Mouse (Mus musculus): ENCODE measurements around the gene Paqr8.

DNA sequence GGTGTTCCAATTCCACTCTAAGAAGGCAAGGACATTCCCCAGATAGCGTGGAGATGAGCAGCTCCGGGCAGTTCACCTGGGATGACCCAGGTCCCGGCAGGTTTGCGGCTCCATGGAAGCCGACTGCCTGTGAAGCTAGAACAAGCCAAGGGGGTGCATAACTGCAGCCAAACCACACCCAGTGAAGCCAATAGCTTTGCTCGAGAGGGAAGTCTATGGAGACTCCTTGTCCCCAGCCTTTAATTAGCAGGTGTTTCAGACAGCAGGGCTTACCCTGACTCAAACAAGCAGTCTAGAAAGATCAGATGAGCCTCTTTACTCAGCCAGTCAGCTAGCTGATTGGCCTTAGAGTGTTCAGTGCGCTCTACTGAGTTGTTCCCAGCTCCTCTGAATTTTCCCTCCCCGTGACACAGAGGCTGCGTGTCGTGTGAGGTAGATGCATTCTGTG, 30.7 kb downstream of the Paqr8 start:
- TF ChIP-seq POLR2A (IDR thresholded peaks at IDR 0.05; ENCODE audit: borderline replicate concordance, extremely low read depth, low read depth, low read length) (no peak), CTCF (IDR thresholded peaks at IDR 0.05; ENCODE audit: insufficient read depth, low read length) (no peak)

All from lung, adult 2 months (tissue).